Mouse (Mus musculus): ENCODE data around the gene Nfya.
A peak's percentile ranks its signal among the peaks of the same experiment; 100 is the strongest.

DNA sequence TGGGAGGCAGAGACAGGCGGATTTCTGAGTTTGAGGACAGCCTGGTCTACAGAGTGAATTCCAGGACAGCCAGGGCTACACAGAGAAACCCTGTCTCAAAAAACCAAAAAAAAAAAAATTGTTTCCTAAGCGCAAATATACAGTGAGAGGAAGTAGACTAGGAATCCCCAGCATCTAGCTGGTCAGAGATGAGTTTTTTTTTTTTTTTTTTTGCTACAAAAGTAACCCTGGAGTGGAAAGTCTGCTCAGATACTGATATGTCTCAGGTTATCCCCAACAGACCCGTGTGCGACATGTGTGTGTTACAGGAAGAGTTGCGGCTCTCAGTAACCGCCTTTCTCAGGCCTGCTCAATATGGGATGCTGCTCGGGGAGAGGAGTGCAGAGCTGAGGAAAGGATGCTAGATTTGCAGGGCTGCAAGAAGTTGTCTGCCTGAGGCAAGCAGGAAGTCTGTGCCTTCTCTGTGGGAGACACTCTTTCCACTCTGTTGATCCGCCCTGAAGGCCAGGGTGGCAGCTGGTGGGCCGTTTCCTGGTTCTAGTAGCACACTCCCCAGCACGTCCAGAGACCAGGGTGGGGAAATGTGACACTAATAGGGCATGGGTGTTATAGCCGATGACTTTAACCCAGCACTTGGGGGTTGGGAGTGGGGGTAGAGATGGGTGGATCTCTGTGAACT is 18.3 kb upstream of the Nfya start:
- no peak for TF ChIP-seq ETS1 (conservative IDR thresholded peaks at IDR 0.05; ENCODE audit: low read depth, low read length)
- TF ChIP-seq ZNF384 (IDR thresholded peaks at IDR 0.05; ENCODE audit: low read depth, low read length) = peak; percentile 62
- no peak for TF ChIP-seq ZMIZ1 (IDR thresholded peaks at IDR 0.05; ENCODE audit: low read depth, low read length)
- no peak for TF ChIP-seq CTCF (conservative IDR thresholded peaks at IDR 0.05 in 1 of 2, IDR thresholded peaks at IDR 0.05 in 1 of 2; ENCODE audit: low read depth in 2 of 2, low read length in 2 of 2)
- no peak for TF ChIP-seq CHD1 (IDR thresholded peaks at IDR 0.05; ENCODE audit: low read depth, low read length)
- no peak for TF ChIP-seq POLR2A (IDR thresholded peaks at IDR 0.05; ENCODE audit: low read depth, low read length)
- TF ChIP-seq JUN (IDR thresholded peaks at IDR 0.05; ENCODE audit: insufficient read depth, low read depth, low read length) = no peak
- TF ChIP-seq ELF1 (IDR thresholded peaks at IDR 0.05; ENCODE audit: low read depth, low read length) = no peak
